Mouse (Mus musculus): ENCODE measurements around the gene Galnt18.

DNA sequence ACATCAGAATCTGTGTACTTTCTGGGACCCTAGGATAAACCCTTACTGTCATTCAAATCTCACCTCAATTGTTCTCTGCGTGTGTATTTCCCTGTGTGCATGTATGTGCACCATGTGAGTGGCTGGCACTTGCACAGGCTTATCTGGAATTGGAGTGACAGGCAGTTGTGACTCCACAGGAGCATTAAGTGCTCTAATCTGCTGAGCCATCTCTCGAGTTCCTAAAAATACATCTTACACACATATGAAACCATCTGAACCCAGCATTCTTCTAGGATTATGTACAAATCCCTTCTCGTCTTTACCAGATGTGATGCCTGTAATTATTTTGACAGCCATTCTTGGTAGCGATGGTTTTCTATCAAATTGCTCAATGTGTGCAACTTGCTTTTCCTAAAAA lies 121.2 kb downstream of the Galnt18 start:
- no peak for TF ChIP-seq POLR2A (IDR thresholded peaks at IDR 0.05; ENCODE audit: extremely low read depth, insufficient read depth, low read length)
- TF ChIP-seq CTCF (IDR thresholded peaks at IDR 0.05; ENCODE audit: extremely low read depth, insufficient read depth, low read length), result no peak

Data from cortical plate, adult 2 months (tissue).